Mouse (Mus musculus): ENCODE measurements around the gene 4930469K13Rik.
"Not testable (repeated sequence)": the region's sequence is repeated elsewhere in the genome, so short reads cannot be mapped to it uniquely, and the experiment has no call there.

Gene 4930469K13Rik

GRCm38 (mm10) chr11:34098422-34098821 lies at the start of gene 4930469K13Rik:
Gene 4930469K13Rik (minus strand): TSS chr11:34098554.
- DNase-seq = no peak

DNA sequence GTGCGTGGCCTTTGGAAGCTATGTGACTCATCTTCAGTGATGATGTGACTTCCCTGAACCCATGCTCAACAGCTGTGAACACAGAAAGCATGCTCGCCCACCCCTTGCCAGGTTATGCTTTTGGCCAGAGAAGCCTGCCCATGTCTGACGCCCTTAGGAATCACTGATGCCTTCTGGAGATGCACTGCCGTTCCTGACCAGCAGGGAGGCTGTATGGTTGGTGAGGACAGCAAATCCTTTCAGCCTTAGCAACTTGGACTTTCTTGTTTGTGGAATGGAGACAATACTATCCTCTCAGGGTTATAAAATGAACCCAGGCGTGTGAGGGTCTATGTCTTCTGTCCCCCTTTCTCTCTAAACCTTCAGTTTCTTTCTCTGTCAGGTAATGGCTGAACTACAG lies 48.6 kb upstream of the 4930469K13Rik start:
- DNase-seq = no peak

- peak; percentile 72 for DNase-seq
These were observed 46.1 kb upstream of the 4930469K13Rik start for GRCm38 (mm10) chr11:34144421-34144820.

DNA sequence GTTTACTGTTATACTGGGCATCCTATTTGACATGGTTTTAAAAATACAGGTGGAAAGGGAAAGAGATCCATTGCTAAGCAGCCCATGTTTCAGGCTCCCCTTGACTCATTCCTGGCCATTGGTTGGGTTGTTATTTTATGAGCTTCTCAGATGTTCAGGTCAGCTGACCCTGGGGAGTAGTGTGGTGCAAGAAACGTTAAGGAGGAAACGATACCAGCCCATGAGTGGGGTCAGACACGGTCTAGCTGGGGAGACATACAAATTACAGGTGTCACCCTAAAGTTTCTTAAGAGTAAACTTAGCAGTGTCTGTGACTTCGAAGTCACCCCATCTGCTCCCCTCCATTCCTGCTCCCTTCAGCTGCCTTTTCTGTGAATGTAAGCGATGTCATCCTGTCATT lies 45.6 kb upstream of the 4930469K13Rik start:
- DNase-seq = no peak

DNA sequence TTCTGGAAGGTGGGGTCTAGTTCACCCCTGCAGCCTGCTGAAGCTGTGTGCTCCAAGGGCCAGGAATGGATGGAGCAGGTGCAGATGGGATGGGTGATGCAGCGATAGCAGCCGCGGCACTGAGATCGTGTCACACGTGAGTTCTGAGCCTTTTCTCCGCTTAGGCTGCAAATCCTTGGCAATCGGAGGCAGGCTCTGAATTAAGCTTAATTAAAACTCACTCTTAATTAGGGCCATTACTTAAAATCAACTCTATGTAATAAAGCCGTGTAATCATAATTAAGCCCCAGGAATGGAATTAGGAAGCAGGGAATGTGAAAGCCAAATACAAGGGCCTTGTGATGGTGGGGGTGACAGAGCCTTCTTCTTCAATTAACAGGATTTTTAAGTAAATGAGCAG lies 40.9 kb upstream of the 4930469K13Rik start:
- DNase-seq = no peak

DNA sequence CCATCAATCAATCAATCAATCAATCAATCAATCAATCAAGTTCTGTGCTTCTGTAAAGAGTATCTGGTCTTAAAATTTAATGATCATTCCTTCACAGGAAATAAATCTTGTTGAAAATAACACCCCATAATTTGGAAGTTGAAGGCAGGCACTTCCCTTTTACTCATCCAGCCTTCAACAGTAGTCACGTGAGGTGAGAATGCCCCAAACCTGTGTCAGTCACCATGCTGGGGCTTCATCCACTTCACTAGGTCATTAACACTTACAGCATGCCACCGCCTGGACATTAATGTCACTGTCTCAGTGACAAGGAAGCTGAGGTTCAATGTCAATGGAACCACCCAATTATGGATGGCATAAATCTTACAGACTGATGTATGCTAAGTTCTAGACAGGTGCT lies 30.1 kb upstream of the 4930469K13Rik start:
- no peak for DNase-seq

- DNase-seq = not testable (repeated sequence)
These were observed 27.4 kb upstream of the 4930469K13Rik start for GRCm38 (mm10) chr11:34125727-34126126.

DNA sequence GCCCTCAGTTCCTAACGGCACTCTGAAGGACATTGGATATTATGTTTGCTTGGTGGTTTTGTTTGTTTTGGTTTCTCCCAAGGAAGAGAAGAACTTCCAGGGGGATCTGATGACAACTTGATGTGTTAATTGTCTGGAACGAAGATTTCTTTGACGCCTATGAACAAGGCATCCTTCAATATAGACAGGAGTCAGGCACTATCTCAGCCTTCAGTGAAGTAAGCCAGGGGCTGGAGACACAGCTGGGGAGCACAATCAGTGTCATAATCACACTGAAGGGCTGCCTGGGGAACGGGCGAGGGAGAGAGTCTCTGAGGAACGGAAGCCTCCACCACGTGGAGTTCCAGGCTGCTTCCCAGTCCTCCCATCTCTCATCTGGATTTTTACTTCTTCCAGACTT lies 26.5 kb upstream of the 4930469K13Rik start:
- no peak for DNase-seq

- DNase-seq = no peak
These were observed 24.8 kb upstream of the 4930469K13Rik start for GRCm38 (mm10) chr11:34123147-34123546.

GRCm38 (mm10) chr11:34118319-34118718 lies 20.0 kb upstream of the 4930469K13Rik start:
- no peak for DNase-seq

DNA sequence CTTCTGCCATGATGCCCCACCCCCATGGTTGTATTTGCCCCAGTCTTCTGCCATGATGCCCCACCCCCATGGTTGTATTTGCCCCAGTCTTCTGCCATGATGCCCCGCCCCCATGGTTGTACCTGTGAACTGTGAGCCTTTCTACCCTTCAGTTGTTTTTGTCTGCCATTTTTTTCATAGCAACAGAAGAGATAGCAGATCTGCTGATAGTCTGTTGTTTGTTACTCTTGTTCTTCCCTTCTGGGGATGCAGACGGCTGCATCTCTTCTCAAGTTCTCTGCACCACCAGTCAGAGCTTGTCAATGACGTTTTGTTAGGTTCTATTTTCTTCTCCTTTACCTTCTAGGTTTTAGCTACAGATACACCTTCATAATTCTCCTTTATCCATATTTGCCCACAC lies 19.2 kb upstream of the 4930469K13Rik start:
- no peak for DNase-seq

DNA sequence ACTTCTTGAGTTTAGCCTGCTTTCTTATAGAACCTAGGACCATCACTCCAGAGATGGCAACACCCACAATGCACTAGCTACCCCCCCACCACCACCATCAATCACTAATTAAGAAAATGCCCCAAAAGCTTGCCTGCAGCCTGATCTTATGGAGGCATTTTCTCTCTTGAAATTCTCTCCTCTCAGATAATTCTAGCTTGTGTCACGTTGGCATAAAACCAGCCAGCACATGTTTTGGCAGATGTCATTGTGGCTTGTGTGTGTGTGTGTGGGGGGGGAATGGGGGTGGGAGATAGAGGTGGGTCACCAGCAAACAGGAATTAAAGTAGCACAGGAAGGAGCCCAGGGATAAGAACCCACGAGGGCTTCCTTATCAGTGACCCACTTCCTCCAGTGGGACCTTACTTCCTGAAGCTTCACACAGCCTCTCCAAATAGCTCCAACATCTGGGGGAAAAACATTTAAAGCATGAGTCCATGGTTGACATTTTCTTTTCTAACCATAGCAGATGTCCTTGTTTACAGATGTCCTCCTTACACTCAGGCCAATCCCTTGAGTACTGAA lies 18.3 kb upstream of the 4930469K13Rik start:
- no peak for DNase-seq

GRCm38 (mm10) chr11:34113760-34114159 lies 15.4 kb upstream of the 4930469K13Rik start:
- no peak for DNase-seq

DNA sequence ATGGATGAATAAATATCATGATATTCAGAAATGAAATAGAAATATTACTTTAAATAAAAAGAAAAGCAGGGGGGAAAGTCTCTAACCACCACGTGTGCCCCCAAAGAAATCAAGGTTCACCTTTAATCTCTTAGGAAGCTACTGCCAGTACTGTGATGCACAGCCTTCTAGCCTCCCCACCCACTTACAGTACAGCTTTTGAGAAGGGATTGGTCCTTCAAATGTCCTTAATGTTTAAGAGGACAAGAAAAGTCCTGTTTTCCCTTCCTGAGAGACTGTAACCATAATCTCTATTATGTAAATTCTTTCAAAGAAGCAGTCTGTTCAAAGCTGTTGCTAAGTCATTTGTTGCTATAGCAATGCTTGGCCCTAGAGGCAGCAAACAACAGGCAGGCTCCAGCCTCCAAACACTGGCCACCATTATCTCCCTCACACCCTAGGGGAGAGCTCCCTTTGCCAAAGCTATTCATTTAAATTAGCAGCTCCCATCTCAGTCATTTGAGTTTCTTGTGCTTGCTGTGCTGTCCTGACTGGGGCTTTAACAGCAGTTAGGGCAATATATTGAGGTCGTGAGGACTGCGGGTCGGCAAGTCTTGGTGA lies 14.5 kb upstream of the 4930469K13Rik start:
- peak; percentile 25 for DNase-seq

DNA sequence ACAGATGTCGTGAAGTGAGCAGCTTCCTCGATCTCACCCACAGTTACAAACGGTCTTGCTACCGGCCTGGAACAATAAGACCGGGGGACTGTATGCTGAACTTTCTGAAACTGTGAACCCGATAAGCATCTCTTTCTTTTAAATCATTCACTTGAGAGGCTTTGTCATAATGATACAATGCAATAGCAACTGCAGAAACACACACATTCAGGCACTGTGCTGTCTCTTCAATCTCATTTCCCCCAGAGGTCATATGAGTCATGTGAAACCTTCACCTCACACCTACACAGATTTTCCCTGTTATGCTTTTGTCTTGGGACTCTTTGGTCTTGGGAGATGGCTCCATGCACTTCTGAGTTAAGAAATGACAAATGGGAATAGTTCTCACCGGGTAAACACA lies 13.6 kb upstream of the 4930469K13Rik start:
- DNase-seq = no peak

DNA sequence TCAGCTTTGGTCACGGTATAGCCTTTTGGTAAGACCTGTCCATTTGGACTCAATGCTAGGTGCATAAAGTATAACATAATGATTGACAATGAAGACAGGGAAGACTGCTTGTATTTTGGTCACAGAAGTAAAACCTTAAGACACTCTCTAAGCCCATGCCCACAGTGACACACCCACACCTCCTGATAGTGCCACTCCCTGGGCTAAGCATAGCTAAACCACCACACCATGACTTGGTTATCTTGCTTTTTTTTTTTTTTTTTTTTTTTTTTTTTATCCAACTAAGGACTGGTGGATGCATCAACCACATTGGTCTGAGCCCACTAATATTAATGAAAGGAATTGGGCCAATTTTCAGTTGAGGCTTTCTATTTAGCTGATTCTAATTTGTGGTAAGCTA lies 10.9 kb upstream of the 4930469K13Rik start:
- DNase-seq = no peak

- DNase-seq = no peak
These were observed 6.6 kb upstream of the 4930469K13Rik start for GRCm38 (mm10) chr11:34104919-34105318.

DNA sequence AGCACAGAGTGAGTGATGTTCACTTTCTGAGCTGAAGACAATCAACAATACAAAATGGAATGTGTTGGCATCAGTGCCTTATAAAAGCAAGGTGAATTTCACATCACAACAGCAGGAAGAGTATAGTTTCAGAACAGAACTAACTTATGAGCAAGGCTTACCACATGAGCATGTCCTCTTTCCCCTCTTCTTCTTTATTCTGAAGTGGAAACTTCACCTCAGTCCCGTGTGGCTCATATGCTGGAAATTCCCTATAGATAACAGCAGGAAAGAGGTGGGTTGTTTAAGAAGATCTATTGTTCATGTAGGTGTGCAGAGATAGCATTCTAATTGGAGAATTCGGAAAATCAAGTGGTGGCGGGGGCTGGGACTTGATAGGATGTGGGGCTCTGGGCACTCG lies 3.5 kb upstream of the 4930469K13Rik start:
- no peak for DNase-seq

GRCm38 (mm10) chr11:34087064-34087463 lies 11.3 kb downstream of the 4930469K13Rik start:
- no peak for DNase-seq

GRCm38 (mm10) chr11:34086164-34086751 lies 12.1 kb downstream of the 4930469K13Rik start:
- no peak for DNase-seq

- no peak for DNase-seq
These were observed 13.7 kb downstream of the 4930469K13Rik start for GRCm38 (mm10) chr11:34084639-34085038.

DNA sequence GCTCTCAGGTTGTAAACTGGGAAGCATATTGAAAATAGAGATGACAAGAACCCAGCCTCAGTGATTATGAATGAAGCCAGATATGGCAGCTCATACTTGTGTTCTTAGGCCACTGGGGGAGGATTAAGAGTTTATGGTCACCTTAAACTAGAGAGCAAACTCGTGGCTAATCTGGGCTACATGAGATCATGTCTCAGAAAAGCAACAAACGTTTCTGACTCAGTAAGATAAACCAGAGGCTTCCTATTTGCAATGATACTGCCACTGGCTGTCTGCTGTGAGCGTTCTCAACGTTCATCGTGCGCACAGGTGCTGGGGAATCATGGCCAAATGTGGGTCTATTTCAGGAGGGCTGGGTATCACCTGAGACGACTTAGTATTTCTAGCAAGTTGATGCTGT lies 14.6 kb downstream of the 4930469K13Rik start:
- DNase-seq = no peak

- no peak for DNase-seq
These were observed 18.6 kb downstream of the 4930469K13Rik start for GRCm38 (mm10) chr11:34079542-34080464.

GRCm38 (mm10) chr11:34078581-34078980 lies 19.8 kb downstream of the 4930469K13Rik start:
- no peak for DNase-seq

All from cerebellum, adult 9-11 months (tissue).